Mouse (Mus musculus) erythroid progenitor cell, adult 5-6 weeks (primary cell): ENCODE data around the gene Arpp21. TPM values are rescaled to one million over a fixed set of nuclear protein-coding genes. Genes with fewer than 3 reads are reported as not detected.

Experiments used
- ATAC-seq: replicated peaks from 2 replicates; pipeline ENCODE4 v1.8.0; 2016; ENCODE audit warnings: moderate number of reproducible peaks, mild to moderate bottlenecking, moderate TSS enrichment, inconsistent platforms; ENCODE audit not compliant: poor library complexity, low FRiP score, severe bottlenecking
- total RNA-seq, 2 experiments: library from RNA; stranded (forward) in 1 of 2; stranded (reverse) in 1 of 2; fragments of 150-400 nt in 1 of 2; fragments of 186-747, 209-891 nt in 1 of 2; gene quantifications; 2 replicates each; pipeline versions ENCODE4 v1.2.3 to v1.2.4; 2015 to 2017; ENCODE audit warnings: low replicate concordance in 2 of 2

The Arpp21 gene
- total RNA-seq, 2 experiments from 2014 or later = 1.3 to 2.2 TPM

GRCm38 (mm10) chr9:112231935-112232575 lies 3.7 kb downstream of the Arpp21 start:
- no peak for ATAC-seq

GRCm38 (mm10) chr9:112231383-112231782 lies 4.4 kb downstream of the Arpp21 start:
- ATAC-seq = no peak

- no peak for ATAC-seq
These were observed 4.9 kb downstream of the Arpp21 start for GRCm38 (mm10) chr9:112230716-112231361.

GRCm38 (mm10) chr9:112228470-112228869 lies 7.3 kb downstream of the Arpp21 start:
- no peak for ATAC-seq

- ATAC-seq = no peak
These were observed 8.6 kb downstream of the Arpp21 start for GRCm38 (mm10) chr9:112227174-112227573.

GRCm38 (mm10) chr9:112226511-112226910 lies 9.2 kb downstream of the Arpp21 start:
- no peak for ATAC-seq

GRCm38 (mm10) chr9:112225046-112225445 lies 10.7 kb downstream of the Arpp21 start:
- no peak for ATAC-seq

GRCm38 (mm10) chr9:112219372-112219771 lies 16.4 kb downstream of the Arpp21 start:
- ATAC-seq = no peak

GRCm38 (mm10) chr9:112218237-112218636 lies 17.5 kb downstream of the Arpp21 start:
- no peak for ATAC-seq

GRCm38 (mm10) chr9:112217161-112217560 lies 18.6 kb downstream of the Arpp21 start:
- ATAC-seq = no peak

- no peak for ATAC-seq
These were observed 20.5 kb downstream of the Arpp21 start for GRCm38 (mm10) chr9:112215030-112215806.

- ATAC-seq = no peak
These were observed 22.1 kb downstream of the Arpp21 start for GRCm38 (mm10) chr9:112213411-112214255.

- no peak for ATAC-seq
These were observed 25.9 kb downstream of the Arpp21 start for GRCm38 (mm10) chr9:112209803-112210202.

GRCm38 (mm10) chr9:112207767-112208166 lies 28.0 kb downstream of the Arpp21 start:
- no peak for ATAC-seq

- ATAC-seq = no peak
These were observed 37.4 kb downstream of the Arpp21 start for GRCm38 (mm10) chr9:112198296-112198695.

GRCm38 (mm10) chr9:112194049-112194448 lies 41.7 kb downstream of the Arpp21 start:
- no peak for ATAC-seq

GRCm38 (mm10) chr9:112189394-112189793 lies 46.3 kb downstream of the Arpp21 start:
- ATAC-seq = no peak

- no peak for ATAC-seq
These were observed 47.3 kb downstream of the Arpp21 start for GRCm38 (mm10) chr9:112188358-112188893.

GRCm38 (mm10) chr9:112187667-112188066 lies 48.1 kb downstream of the Arpp21 start:
- ATAC-seq = no peak
